Mouse (Mus musculus) liver, embryonic 14.5 days (tissue): ENCODE measurements at regions not wholly inside any gene's neighbourhood (a gene's known extent, or its start where the extent isn't known, plus 50 kb on each side); places are given as distances from the start of the nearest gene placed in this dataset.

Source experiments
- CTCF ChIP-seq: IDR thresholded peaks from 2 replicates; pipeline ENCODE4 v1.5.1; 2016; ENCODE audit warnings: antibody characterized with exemption, low read depth, control low read depth
- EP300 ChIP-seq: IDR thresholded peaks from 2 replicates; pipeline ENCODE4 v1.6.1; 2016; ENCODE audit warnings: antibody characterized with exemption, low read depth

DNA sequence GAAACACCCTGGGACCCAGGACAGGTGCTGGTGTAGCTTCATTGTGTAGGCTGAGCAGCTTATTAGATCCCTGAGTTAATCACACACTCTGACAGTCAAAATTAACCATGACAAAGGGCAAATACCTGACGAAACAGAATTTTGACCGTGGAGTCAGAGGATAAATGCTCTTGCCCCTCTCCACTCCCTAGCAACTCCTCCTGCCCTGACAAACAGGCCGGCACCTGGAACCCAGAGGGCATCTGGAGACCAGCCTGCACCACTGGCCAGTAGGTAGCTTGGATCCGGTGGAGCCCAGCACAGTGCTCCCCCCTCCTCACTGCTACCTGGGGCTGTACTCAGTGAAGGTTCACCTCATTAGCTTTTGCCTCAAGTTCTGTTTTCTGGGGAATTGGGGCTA is 174.5 kb downstream of the Snx10 start:
- TF ChIP-seq EP300, result no peak
- TF ChIP-seq CTCF, result no peak
